Mouse (Mus musculus) spleen, adult 12 weeks (tissue): ENCODE data around the gene Otof.

Source experiments
- DNase-seq: peaks from one replicate; pipeline ENCODE4 v3.0.0; 2022; ENCODE audit warnings: low spot score

Otof gene

GRCm38 (mm10) chr5:30461821-30462220 lies at the start of gene Otof:
TSS of gene Otof (minus strand) at chr5:30461932.
- DNase-seq = no peak

GRCm38 (mm10) chr5:30497299-30497698 lies 35.6 kb upstream of the Otof start:
- no peak for DNase-seq

DNA sequence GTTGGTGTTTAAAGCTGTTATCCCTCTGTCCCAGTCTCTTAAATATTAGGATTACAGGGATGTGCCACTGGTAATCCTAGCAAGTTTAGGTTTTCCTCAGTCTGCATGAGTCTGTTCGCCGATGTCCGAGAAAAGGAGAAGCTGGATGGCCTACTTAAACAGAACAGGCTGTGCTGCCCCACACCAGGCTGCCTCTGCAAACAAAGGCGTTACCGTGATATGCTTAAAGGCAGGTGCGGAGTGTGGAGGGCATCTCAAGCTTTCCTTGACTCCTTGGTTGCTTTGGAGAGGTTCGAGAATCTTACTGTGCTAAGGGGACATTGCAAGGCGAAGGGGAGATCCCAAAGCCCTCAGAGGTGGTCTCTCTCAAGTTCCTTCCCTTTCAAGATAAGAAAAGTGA lies 35.1 kb upstream of the Otof start:
- no peak for DNase-seq

- no peak for DNase-seq
These were observed 33.6 kb upstream of the Otof start for GRCm38 (mm10) chr5:30495288-30495687.

GRCm38 (mm10) chr5:30494606-30495005 lies 32.9 kb upstream of the Otof start:
- DNase-seq = no peak

GRCm38 (mm10) chr5:30493723-30494122 lies 32.0 kb upstream of the Otof start:
- no peak for DNase-seq

GRCm38 (mm10) chr5:30490845-30491244 lies 29.1 kb upstream of the Otof start:
- no peak for DNase-seq

DNA sequence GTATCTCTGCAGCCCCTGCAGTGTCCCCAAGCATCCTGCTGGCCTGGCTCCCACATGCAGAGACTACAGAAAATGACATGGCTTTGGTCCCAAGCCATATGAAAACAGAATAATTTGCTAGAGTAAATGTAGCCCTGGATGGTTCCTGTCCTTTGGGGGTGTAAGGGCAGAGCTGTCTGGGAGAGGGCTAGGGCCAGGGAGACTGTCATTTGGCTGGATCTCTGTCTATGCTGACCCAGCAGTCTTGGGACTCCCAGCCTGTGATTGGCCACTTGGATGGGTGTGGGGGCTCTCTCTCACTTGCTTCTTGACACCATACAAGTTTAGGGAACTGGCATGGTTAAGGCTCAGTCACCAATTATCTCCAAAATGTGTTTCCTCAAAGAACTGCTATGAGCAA lies 28.5 kb upstream of the Otof start:
- DNase-seq = no peak

- DNase-seq = no peak
These were observed 23.4 kb upstream of the Otof start for GRCm38 (mm10) chr5:30485136-30485535.

- DNase-seq = no peak
These were observed 22.9 kb upstream of the Otof start for GRCm38 (mm10) chr5:30484591-30484990.

- no peak for DNase-seq
These were observed 21.8 kb upstream of the Otof start for GRCm38 (mm10) chr5:30483533-30483932.

DNA sequence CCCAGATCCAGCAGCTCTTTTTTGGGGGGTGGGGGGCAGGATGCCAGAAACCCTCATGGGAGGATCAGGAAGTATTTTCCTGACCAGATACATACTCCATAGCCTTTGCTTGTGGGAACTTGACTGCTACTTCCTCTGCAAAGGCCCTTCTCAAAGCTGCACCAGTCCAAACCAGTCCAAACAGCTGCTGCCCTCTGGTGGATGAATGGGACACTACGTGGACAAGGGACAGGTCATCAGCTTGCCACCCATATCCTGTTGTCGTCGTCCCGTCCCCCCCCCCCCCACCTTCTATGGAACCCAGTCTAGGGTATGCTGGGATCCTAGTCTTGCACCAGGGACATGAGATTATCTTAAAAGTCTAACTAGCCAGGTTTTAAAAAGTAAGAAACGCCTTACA lies 20.6 kb upstream of the Otof start:
- DNase-seq = peak; percentile 6

- DNase-seq = no peak
These were observed 14.8 kb upstream of the Otof start for GRCm38 (mm10) chr5:30476534-30476933.

DNA sequence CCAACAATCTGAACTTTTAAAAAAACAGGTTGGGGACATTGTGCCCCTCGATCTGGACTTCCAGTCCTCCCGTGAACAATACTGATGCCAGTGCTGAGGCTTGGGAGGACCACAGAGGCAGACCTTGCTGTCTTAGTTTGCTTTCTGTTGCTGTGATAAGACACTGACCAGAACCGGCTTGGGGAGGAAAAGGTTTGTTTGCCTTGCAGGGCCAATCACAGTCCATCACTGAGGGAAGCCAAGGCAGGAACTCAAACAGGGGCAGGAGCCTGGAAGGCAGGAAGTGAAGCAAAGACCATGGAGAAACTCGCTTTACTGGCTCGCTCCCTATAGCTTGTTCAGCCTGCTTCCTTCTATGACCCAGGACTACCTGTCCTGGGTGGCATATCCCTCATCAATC lies 10.4 kb upstream of the Otof start:
- DNase-seq = no peak

DNA sequence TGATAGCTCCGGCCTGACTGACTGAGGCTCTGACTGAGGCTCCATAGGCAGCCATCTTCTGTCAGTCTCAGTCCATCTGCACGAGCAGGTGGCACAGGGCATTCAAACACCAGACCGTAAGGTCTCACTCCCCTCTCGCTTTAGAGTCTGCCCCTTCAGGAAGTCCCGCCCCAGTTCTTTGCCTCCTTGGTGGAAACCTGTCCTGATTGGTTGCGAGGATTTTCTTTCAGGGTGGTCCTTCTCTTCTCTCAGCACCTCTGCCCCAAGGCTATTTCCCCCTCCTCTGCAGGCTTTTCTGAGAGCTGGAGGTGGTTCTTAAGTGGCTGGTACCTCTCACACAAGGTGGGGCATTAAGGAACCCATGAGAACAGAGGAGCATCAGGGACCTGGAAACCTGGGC lies 8.7 kb upstream of the Otof start:
- no peak for DNase-seq

GRCm38 (mm10) chr5:30466315-30466714 lies 4.6 kb upstream of the Otof start:
- DNase-seq = no peak

- no peak for DNase-seq
These were observed 4.1 kb upstream of the Otof start, which contains the start of gene 1700001C02Rik for GRCm38 (mm10) chr5:30465861-30466260. TSS of gene 1700001C02Rik (plus strand) at chr5:30466047.

DNA sequence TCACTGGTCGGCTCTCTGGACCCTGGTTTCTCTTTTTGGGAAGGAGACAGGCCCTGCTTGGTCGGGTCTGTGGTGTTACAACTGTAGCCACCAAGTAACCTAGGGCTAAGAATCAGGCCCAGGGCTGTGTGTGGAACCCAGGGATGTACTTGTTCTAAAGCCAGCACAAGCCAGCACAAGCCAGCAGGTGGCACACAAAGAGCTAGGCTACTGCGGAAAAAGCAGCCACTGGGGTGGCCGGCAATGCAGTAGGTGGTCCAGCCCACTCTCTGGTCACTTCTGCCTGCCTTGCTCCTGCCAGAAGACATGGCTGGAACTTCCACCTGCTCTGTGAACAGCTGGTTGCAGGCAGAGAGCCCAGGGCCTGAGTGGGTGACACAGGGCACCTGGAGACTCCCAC lies 1.6 kb downstream of the Otof start:
- no peak for DNase-seq

GRCm38 (mm10) chr5:30456056-30456455 lies 5.7 kb downstream of the Otof start:
- no peak for DNase-seq

- DNase-seq = no peak
These were observed 17.3 kb downstream of the Otof start for GRCm38 (mm10) chr5:30444327-30444895.

GRCm38 (mm10) chr5:30442196-30442595 lies 19.5 kb downstream of the Otof start:
- no peak for DNase-seq

DNA sequence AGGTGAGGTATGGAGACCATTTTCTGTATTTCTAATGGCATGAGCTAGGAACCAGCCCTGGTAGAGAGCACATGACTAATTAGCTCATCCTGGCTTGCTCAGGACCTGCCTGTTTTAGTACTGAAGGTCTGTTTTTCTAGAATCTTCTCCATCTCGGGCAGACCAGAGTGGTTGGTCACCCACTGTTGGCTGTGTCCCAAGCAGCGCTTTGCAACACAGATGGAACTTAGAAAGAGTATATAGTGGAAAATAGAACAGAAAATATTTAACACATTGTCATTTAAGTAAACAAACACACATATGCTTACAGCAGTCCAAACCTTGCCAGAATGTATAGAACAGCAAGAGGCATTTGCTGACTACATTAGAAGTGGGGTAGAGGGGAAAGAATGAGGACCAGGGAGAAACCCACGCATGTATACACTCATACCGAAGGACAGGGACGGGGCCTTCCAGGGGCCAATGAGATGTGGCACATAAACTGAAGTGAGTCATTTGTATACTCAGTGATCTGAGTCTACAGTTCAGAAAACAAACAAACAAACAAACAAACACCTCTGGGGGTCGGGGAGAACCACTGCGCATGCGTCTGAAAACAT lies 21.3 kb downstream of the Otof start:
- no peak for DNase-seq

DNA sequence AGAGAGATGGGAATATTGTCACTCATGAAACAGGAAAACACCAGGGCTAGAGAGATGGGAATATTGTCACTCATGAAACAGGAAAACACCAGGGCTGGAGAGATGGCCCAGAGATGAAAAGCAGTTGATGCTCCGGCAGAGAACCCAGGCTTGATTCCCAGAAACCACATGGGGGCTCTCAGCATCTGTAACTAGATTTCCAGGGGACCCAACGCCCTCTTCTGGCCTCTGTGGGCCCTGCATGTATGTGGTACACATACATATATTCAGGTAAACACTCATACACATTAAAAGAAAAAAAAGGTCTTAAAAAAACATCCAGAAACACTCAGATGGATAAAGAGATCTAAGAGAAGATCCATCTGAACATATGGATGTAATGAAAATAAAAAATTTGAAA lies 22.8 kb downstream of the Otof start:
- no peak for DNase-seq

DNA sequence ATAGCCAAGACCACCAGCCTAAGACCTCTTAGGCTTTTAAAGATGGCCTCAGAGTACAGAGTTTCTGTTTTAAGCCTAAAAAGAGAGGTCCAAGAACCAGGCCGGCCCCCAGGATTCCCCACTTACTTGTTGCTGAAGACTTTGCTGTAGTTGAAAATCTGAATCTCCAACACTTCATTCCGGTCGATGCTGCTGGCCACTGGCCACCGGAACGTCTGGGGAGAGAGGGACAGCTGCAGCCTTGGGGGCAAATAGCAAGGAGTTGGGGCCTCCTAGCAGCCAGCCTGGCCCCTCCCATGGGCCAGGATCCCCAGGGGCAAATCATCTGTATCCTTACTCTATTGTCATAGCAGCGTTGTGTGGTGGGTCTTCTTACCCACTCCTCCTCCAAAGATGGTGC lies 34.3 kb downstream of the Otof start:
- no peak for DNase-seq
